In genomic region chr11:69196766-69197165, GRCm38 (mm10) we compare ENCODE assay signal across 8 mouse cellular contexts. TPM values are rescaled to one million over a fixed set of nuclear protein-coding genes. Genes with fewer than 3 reads are reported as not detected.
DNase-seq lines count a peak whose midpoint lies in the region; ATAC-seq and TF ChIP-seq lines count a peak whose summit lies in the region.

No protein-coding gene starts in this region.

- ATAC-seq in kidney, embryonic 15.5 days (replicated peaks; ENCODE audit: low FRiP score) = no peak
- no peak; the same call in 1 of the 2 replicates for ATAC-seq in heart, embryonic 15.5 days (replicated peaks; ENCODE audit: insufficient number of reproducible peaks, insufficient read depth, low FRiP score, low read depth)
- no peak for ATAC-seq in liver, embryonic 14.5 days (ENCODE audit: insufficient read depth)

- H3K4me3 ChIP-seq in kidney, embryonic 15.5 days (replicated peaks) = peak overlapping the region; percentile 35
- peak overlapping the region; percentile 37 for H3K4me3 ChIP-seq in heart, embryonic 15.5 days
- H3K4me3 ChIP-seq in liver, embryonic 14.5 days (ENCODE audit: insufficient read depth in 1 of 2, low read depth in 2 of 2, low read length in 2 of 2) = no peak overlapping the region

- TF ChIP-seq CTCF in brain, embryonic 14.5 days (IDR thresholded peaks at IDR 0.05; ENCODE audit: borderline replicate concordance, extremely low read depth, insufficient read depth, insufficient read length) = peak; percentile 28; the same call in 1 of the 2 replicates
- TF ChIP-seq CTCF in liver, embryonic 14.5 days (IDR thresholded peaks at IDR 0.05; ENCODE audit: low read depth) = peak; percentile 21

- no peak overlapping the region for H3K9ac ChIP-seq in kidney, embryonic 15.5 days
- H3K9ac ChIP-seq in heart, embryonic 15.5 days = 0 out of 2 replicates have a peak overlapping the region, but pooled peaks have one; percentile 36
- H3K9ac ChIP-seq in liver, embryonic 14.5 days (replicated peaks) = no peak overlapping the region

- TF ChIP-seq EP300 in liver, embryonic 14.5 days (IDR thresholded peaks at IDR 0.05; ENCODE audit: low read depth) = no peak

- DNase-seq in kidney, adult 18-20 months = no peak
- peak; percentile 57 for DNase-seq in brain, embryonic 14.5 days (ENCODE audit: low read depth)
- no peak for DNase-seq in liver, embryonic 14.5 days (ENCODE audit: low read depth in 3 of 3, low spot score in 3 of 3)
- no peak for DNase-seq in c-Kit-positive CD71-positive TER-119-positive erythroid progenitor cells, embryonic 14.5 days (ENCODE audit: low spot score)
- no peak for DNase-seq in adrenal gland, adult 2 months
- DNase-seq in layer of hippocampus, adult 18-20 months (ENCODE audit: low spot score in 2 of 2) = no peak

- H3K27me3 ChIP-seq in kidney, embryonic 15.5 days = peaks cover 46% of the 10 kb centered on the region
- peaks cover 35% of the 10 kb centered on the region for H3K27me3 ChIP-seq in heart, embryonic 15.5 days
- peaks cover 23% of the 10 kb centered on the region for H3K27me3 ChIP-seq in liver, embryonic 14.5 days (ENCODE audit: control insufficient read depth, insufficient read depth, low read length)

- 10% methylated on average over 5 of the region's 5 CpGs for WGBS in kidney, embryonic 15.5 days
- 8% methylated on average over 5 of the region's 5 CpGs for WGBS in heart, embryonic 15.5 days
- 9% methylated on average over 5 of the region's 5 CpGs for WGBS in liver, embryonic 14.5 days (ENCODE audit: insufficient replicate concordance)

- no peak overlapping the region for H3K27ac ChIP-seq in kidney, embryonic 15.5 days
- H3K27ac ChIP-seq in heart, embryonic 15.5 days = no peak overlapping the region
- no peak overlapping the region for H3K27ac ChIP-seq in liver, embryonic 14.5 days

- peak overlapping the region; percentile 60 for H3K4me2 ChIP-seq in kidney, embryonic 15.5 days
- peak overlapping the region; percentile 68 for H3K4me2 ChIP-seq in heart, embryonic 15.5 days
- H3K4me2 ChIP-seq in liver, embryonic 14.5 days (ENCODE audit: low read depth) = no peak overlapping the region

- peaks cover 11% of the 10 kb centered on the region for H3K4me1 ChIP-seq in kidney, embryonic 15.5 days
- H3K4me1 ChIP-seq in heart, embryonic 15.5 days (replicated peaks) = peaks cover 12% of the 10 kb centered on the region
- H3K4me1 ChIP-seq in liver, embryonic 14.5 days (replicated peaks; ENCODE audit: control insufficient read depth in 2 of 2, insufficient read depth in 2 of 2, low read length in 1 of 2) = no peaks in the 10 kb centered on the region

- no peaks in the 10 kb centered on the region for H3K9me3 ChIP-seq in kidney, embryonic 15.5 days (replicated peaks)
- H3K9me3 ChIP-seq in heart, embryonic 15.5 days (replicated peaks) = no peaks in the 10 kb centered on the region
- H3K9me3 ChIP-seq in liver, embryonic 14.5 days (ENCODE audit: control insufficient read depth, low read length) = no peaks in the 10 kb centered on the region

- TF ChIP-seq POLR2A in brain, embryonic 14.5 days (IDR thresholded peaks at IDR 0.05; ENCODE audit: borderline replicate concordance, extremely low read depth, insufficient read depth, insufficient read length, poor library complexity, severe bottlenecking) = no peak

- H3K36me3 ChIP-seq in kidney, embryonic 15.5 days = no peaks in the 10 kb centered on the region
- H3K36me3 ChIP-seq in heart, embryonic 15.5 days = no peaks in the 10 kb centered on the region
- H3K36me3 ChIP-seq in liver, embryonic 14.5 days (replicated peaks; ENCODE audit: control insufficient read depth, insufficient read depth, low read depth) = no peaks in the 10 kb centered on the region

RNA-seq across cellular contexts. Expression of gene Alox8, which starts 0.9 kb away (rescaled TPM):
- 0.33 and 0.47 TPM in 2 replicates for polyA plus RNA-seq in kidney, embryonic 15.5 days (2015; fragmentation: Nextera tagmentation; extraction: Ambion mirVana)
- polyA plus RNA-seq in brain, embryonic 14.5 days (2012; rRNA removed) = 0.05 and 0.25 TPM in 2 replicates
- polyA plus RNA-seq in heart, embryonic 15.5 days (2015; fragmentation: Nextera tagmentation; extraction: Ambion mirVana) = 1.9 and 2.1 TPM in 2 replicates
- polyA plus RNA-seq in liver, embryonic 14.5 days (2012; rRNA removed) = 0.01 and 0.03 TPM in 2 replicates
- not detected in 2 replicates for polyA plus RNA-seq in liver, embryonic 14.5 days (2014; fragmentation: Nextera tagmentation; extraction: Ambion mirVana)
- total RNA-seq in adrenal gland, adult 2 months (2021) = not detected
- polyA plus RNA-seq in adrenal gland, adult 2 months (2012; rRNA removed) = not detected in 2 replicates
- 10 to 100 TPM in 1 of 2 experiments, 1 to 10 TPM in 1; 8.6 to 10.1 TPM for total RNA-seq in layer of hippocampus, adult 18-20 months (2021)

RNA-seq across cellular contexts. Expression of gene Alox12b, which starts 40.0 kb away (rescaled TPM):
- polyA plus RNA-seq in kidney, embryonic 15.5 days (2015; fragmentation: Nextera tagmentation; extraction: Ambion mirVana) = 0.08 and 0.42 TPM in 2 replicates
- 0.13 and 0.23 TPM in 2 replicates for polyA plus RNA-seq in brain, embryonic 14.5 days (2012; rRNA removed)
- 0.05 TPM in 2 replicates for polyA plus RNA-seq in heart, embryonic 15.5 days (2015; fragmentation: Nextera tagmentation; extraction: Ambion mirVana)
- not detected in 2 replicates for polyA plus RNA-seq in liver, embryonic 14.5 days (2012; rRNA removed)
- not detected in 2 replicates for polyA plus RNA-seq in liver, embryonic 14.5 days (2014; fragmentation: Nextera tagmentation; extraction: Ambion mirVana)
- not detected for total RNA-seq in adrenal gland, adult 2 months (2021)
- not detected in 2 replicates for polyA plus RNA-seq in adrenal gland, adult 2 months (2012; rRNA removed)
- 10 to 100 TPM; 10.7 to 18.4 TPM for total RNA-seq in layer of hippocampus, adult 18-20 months (2021)

RNA-seq across cellular contexts. Expression of gene Gucy2e, which starts 40.1 kb away (rescaled TPM):
- 0.09 and 0.17 TPM in 2 replicates for polyA plus RNA-seq in kidney, embryonic 15.5 days (2015; fragmentation: Nextera tagmentation; extraction: Ambion mirVana)
- 0.20 and 0.25 TPM in 2 replicates for polyA plus RNA-seq in brain, embryonic 14.5 days (2012; rRNA removed)
- 0.08 and 0.13 TPM in 2 replicates for polyA plus RNA-seq in heart, embryonic 15.5 days (2015; fragmentation: Nextera tagmentation; extraction: Ambion mirVana)
- polyA plus RNA-seq in liver, embryonic 14.5 days (2012; rRNA removed) = not detected in 2 replicates
- not detected in 2 replicates for polyA plus RNA-seq in liver, embryonic 14.5 days (2014; fragmentation: Nextera tagmentation; extraction: Ambion mirVana)
- not detected for total RNA-seq in adrenal gland, adult 2 months (2021)
- polyA plus RNA-seq in adrenal gland, adult 2 months (2012; rRNA removed) = not detected in 2 replicates
- 1 to 10 TPM; 1.5 to 1.6 TPM for total RNA-seq in layer of hippocampus, adult 18-20 months (2021)

Comparison
In these comparisons a context has a peak if more than half of its experiments do, and no peak if none do; other contexts are left out.
1. H3K4me3 ChIP-seq: peak in kidney, embryonic 15.5 days (single experiment) and heart, embryonic 15.5 days (single experiment); none in liver, embryonic 14.5 days (0 of 2).